Comparison of ENCODE assay signal across 8 mouse cellular contexts in genomic region chr9:120961969-120962700, GRCm38 (mm10). TPM values are rescaled to one million over a fixed set of nuclear protein-coding genes. Genes with fewer than 3 reads are reported as not detected.
DNase-seq lines count a peak whose midpoint lies in the region; ATAC-seq lines count a peak whose summit lies in the region.

No protein-coding gene starts in this region.

- no peaks in the 10 kb centered on the region for H3K9me3 ChIP-seq in midbrain, embryonic 12.5 days
- no peaks in the 10 kb centered on the region for H3K9me3 ChIP-seq in midbrain, embryonic 10.5 days (replicated peaks)
- H3K9me3 ChIP-seq in forebrain, embryonic 13.5 days (replicated peaks) = no peaks in the 10 kb centered on the region
- H3K9me3 ChIP-seq in kidney, embryonic 16.5 days (ENCODE audit: low read length) = no peaks in the 10 kb centered on the region

- 0 out of 2 replicates have a peak overlapping the region, but pooled peaks have one; percentile 6 for H3K27ac ChIP-seq in midbrain, embryonic 12.5 days (replicated peaks)
- no peak overlapping the region for H3K27ac ChIP-seq in midbrain, embryonic 10.5 days (replicated peaks)
- peak overlapping the region; percentile 22; the same call in 1 of the 2 replicates for H3K27ac ChIP-seq in forebrain, embryonic 13.5 days
- H3K27ac ChIP-seq in kidney, embryonic 16.5 days (ENCODE audit: low read length) = 0 out of 2 replicates have a peak overlapping the region, but pooled peaks have one; percentile 25

- ATAC-seq in midbrain, embryonic 12.5 days (ENCODE audit: low FRiP score, low read depth) = no peak
- no peak for ATAC-seq in forebrain, embryonic 13.5 days
- ATAC-seq in kidney, embryonic 16.5 days (ENCODE audit: low FRiP score, low TSS enrichment) = no peak
- ATAC-seq in neutrophil, adult 5-6 weeks (ENCODE audit: extremely low read depth, insufficient number of reproducible peaks, low FRiP score, poor library complexity, severe bottlenecking) = peak; percentile 47; the same call in 1 of the 2 replicates

- H3K4me1 ChIP-seq in midbrain, embryonic 12.5 days = peaks cover 3% of the 10 kb centered on the region
- H3K4me1 ChIP-seq in midbrain, embryonic 10.5 days = peaks cover 2% of the 10 kb centered on the region; the same call in 1 of the 2 replicates
- H3K4me1 ChIP-seq in forebrain, embryonic 13.5 days = peaks cover 17% of the 10 kb centered on the region
- peaks cover 28% of the 10 kb centered on the region for H3K4me1 ChIP-seq in kidney, embryonic 16.5 days (ENCODE audit: insufficient read depth, low read length)

- no peak overlapping the region for H3K4me3 ChIP-seq in midbrain, embryonic 12.5 days
- H3K4me3 ChIP-seq in midbrain, embryonic 10.5 days = no peak overlapping the region
- no peak overlapping the region for H3K4me3 ChIP-seq in forebrain, embryonic 13.5 days
- no peak overlapping the region for H3K4me3 ChIP-seq in kidney, embryonic 16.5 days (ENCODE audit: low read length)

- peaks cover 100% of the 10 kb centered on the region for H3K36me3 ChIP-seq in midbrain, embryonic 12.5 days
- peaks cover 100% of the 10 kb centered on the region for H3K36me3 ChIP-seq in midbrain, embryonic 10.5 days
- H3K36me3 ChIP-seq in forebrain, embryonic 13.5 days (ENCODE audit: poor library complexity, severe bottlenecking) = peaks cover 99% of the 10 kb centered on the region
- H3K36me3 ChIP-seq in kidney, embryonic 16.5 days (ENCODE audit: insufficient read depth, low read length) = peaks cover 93% of the 10 kb centered on the region

- no peak overlapping the region for H3K9ac ChIP-seq in midbrain, embryonic 12.5 days (replicated peaks)
- H3K9ac ChIP-seq in forebrain, embryonic 13.5 days = no peak overlapping the region
- no peak overlapping the region for H3K9ac ChIP-seq in kidney, embryonic 16.5 days (replicated peaks; ENCODE audit: low read length)

- 82% methylated on average over 3 of the region's 3 CpGs for WGBS in midbrain, embryonic 12.5 days
- 87% methylated on average over 3 of the region's 3 CpGs for WGBS in midbrain, embryonic 10.5 days
- 81% methylated on average over 3 of the region's 3 CpGs for WGBS in forebrain, embryonic 13.5 days
- 74% methylated on average over 3 of the region's 3 CpGs for WGBS in kidney, embryonic 16.5 days

- no peaks in the 10 kb centered on the region for H3K27me3 ChIP-seq in midbrain, embryonic 12.5 days
- H3K27me3 ChIP-seq in midbrain, embryonic 10.5 days (ENCODE audit: low read depth, poor library complexity, severe bottlenecking) = no peaks in the 10 kb centered on the region
- no peaks in the 10 kb centered on the region for H3K27me3 ChIP-seq in forebrain, embryonic 13.5 days
- no peaks in the 10 kb centered on the region for H3K27me3 ChIP-seq in kidney, embryonic 16.5 days (ENCODE audit: insufficient read depth, low read length)

- DNase-seq in midbrain, embryonic 10.5 days (ENCODE audit: low spot score) = no peak
- no peak for DNase-seq in adrenal gland, adult 2 months
- DNase-seq in Muller cell, postnatal 12 days (ENCODE audit: inconsistent ontology term) = no peak
- DNase-seq in T-cell, adult 2 months (ENCODE audit: low spot score) = no peak

- no peak overlapping the region for H3K4me2 ChIP-seq in midbrain, embryonic 12.5 days (replicated peaks)
- no peak overlapping the region for H3K4me2 ChIP-seq in forebrain, embryonic 13.5 days
- no peak overlapping the region for H3K4me2 ChIP-seq in kidney, embryonic 16.5 days (replicated peaks; ENCODE audit: low read depth, low read length)

RNA-seq across cellular contexts. Expression of gene Ctnnb1, which starts 33.1 kb away (rescaled TPM):
- polyA plus RNA-seq in midbrain, embryonic 12.5 days (2016; fragmentation: Nextera tagmentation; extraction: Ambion mirVana) = 847 and 873 TPM in 2 replicates
- 633 and 702 TPM in 2 replicates for polyA plus RNA-seq in midbrain, embryonic 10.5 days (2016; fragmentation: Nextera tagmentation; extraction: Ambion mirVana)
- 645 and 673 TPM in 2 replicates for polyA plus RNA-seq in forebrain, embryonic 13.5 days (2015; fragmentation: Nextera tagmentation; extraction: Ambion mirVana)
- 639 and 663 TPM in 2 replicates for polyA plus RNA-seq in kidney, embryonic 16.5 days (2015; fragmentation: Nextera tagmentation; extraction: Ambion mirVana)
- total RNA-seq in neutrophil, adult 5-6 weeks (2017) = 511 and 516 TPM in 2 replicates
- total RNA-seq in adrenal gland, adult 2 months (2021) = 100 to 1,000 TPM; 723 to 888 TPM
- 78.3 and 197 TPM in 2 replicates for polyA plus RNA-seq in adrenal gland, adult 2 months (2012; rRNA removed)
